Mouse (Mus musculus) forebrain, embryonic 15.5 days (tissue): ENCODE measurements at regions not wholly inside any gene's neighbourhood (a gene's known extent, or its start where the extent isn't known, plus 50 kb on each side); places are given as distances from the start of the nearest gene placed in this dataset.

Source experiments
- ATAC-seq: fragments of 200-750 bp; cut with Nextera tagmentation; replicated peaks from 2 replicates; pipeline ENCODE4 v1.8.0; 2017; ENCODE audit warnings: mild to moderate bottlenecking, moderate TSS enrichment, moderate library complexity
- H3K27ac ChIP-seq: fragments of 300-500 bp; sonication (generic); replicated peaks from 2 replicates; pipeline ENCODE4 v1.5.1; 2015; ENCODE audit warnings: mild to moderate bottlenecking, inconsistent platforms
- H3K27me3 ChIP-seq: fragments of 300-500 bp; sonication (generic); 2 replicates; pipeline ENCODE4 v1.6.1; 2015; ENCODE audit warnings: inconsistent platforms
- H3K36me3 ChIP-seq: fragments of 300-500 bp; sonication (generic); 2 replicates; pipeline ENCODE4 v1.6.1; 2015; ENCODE audit warnings: mild to moderate bottlenecking, inconsistent platforms
- H3K4me1 ChIP-seq: fragments of 300-500 bp; sonication (generic); 2 replicates; pipeline ENCODE4 v1.6.1; 2015; ENCODE audit warnings: inconsistent platforms
- H3K4me2 ChIP-seq: fragments of 300-500 bp; sonication (generic); replicated peaks from 2 replicates; pipeline ENCODE4 v1.6.1; 2015; ENCODE audit warnings: mild to moderate bottlenecking, inconsistent platforms
- H3K4me3 ChIP-seq: fragments of 300-500 bp; sonication (generic); 2 replicates; pipeline ENCODE4 v1.5.1; 2015; ENCODE audit warnings: mild to moderate bottlenecking, inconsistent platforms
- H3K9ac ChIP-seq: fragments of 300-500 bp; sonication (generic); replicated peaks from 2 replicates; pipeline ENCODE4 v1.6.1; 2015; ENCODE audit warnings: mild to moderate bottlenecking, inconsistent platforms
- H3K9me3 ChIP-seq: fragments of 300-500 bp; sonication (generic); 2 replicates; pipeline ENCODE4 v1.6.1; 2016; ENCODE audit warnings: inconsistent platforms
- WGBS: fragments of 180-500 bp; shearing (Covaris S2); methylation state at CpG from one replicate; pipeline ENCODE4 v1.1.7; 2015; ENCODE audit warnings: mixed read lengths; 5-methylcytosine and 5-hydroxymethylcytosine counted together

- Histone ChIP-seq H3K27ac (no peak overlapping the region), H3K9me3 (no peaks in the 10 kb centered on the region), H3K4me2 (no peak overlapping the region), H3K9ac (no peak overlapping the region), H3K36me3 (no peaks in the 10 kb centered on the region), H3K4me3 (no peak overlapping the region), H3K27me3 (peaks cover 2% of the 10 kb centered on the region; the same call in 1 of the 2 replicates), H3K4me1 (no peaks in the 10 kb centered on the region)
- WGBS: 77% methylated on average over 6 of the region's 6 CpGs
- no peak for ATAC-seq
Measured at GRCm38 (mm10) chrX:166766991-166767390, 181.5 kb upstream of the Egfl6 start.

DNA sequence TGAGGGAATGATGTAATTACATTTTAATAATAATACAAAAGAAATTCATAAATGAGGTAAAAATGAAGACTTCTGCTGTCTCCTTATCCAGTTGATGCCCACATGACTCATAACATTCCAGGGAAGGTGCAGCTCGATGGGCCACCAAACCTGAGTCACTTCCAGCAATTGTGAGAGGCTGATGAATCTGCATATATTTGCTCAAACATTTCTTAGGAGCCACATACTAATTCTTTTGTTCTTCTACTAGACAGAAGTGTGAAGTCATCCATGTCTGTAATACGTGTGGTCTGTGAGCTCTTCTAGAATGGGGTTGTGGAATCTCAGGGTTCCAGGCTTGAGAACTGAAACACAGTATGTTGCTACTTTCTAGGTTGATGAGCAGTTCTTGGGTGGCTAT is 180.1 kb upstream of the Egfl6 start:
- no peak overlapping the region for H3K4me2 ChIP-seq
- no peaks in the 10 kb centered on the region for H3K36me3 ChIP-seq
- H3K4me1 ChIP-seq: no peaks in the 10 kb centered on the region
- 84% methylated on average over 2 of the region's 2 CpGs for WGBS
- H3K9me3 ChIP-seq: no peaks in the 10 kb centered on the region
- no peak for ATAC-seq
- H3K4me3 ChIP-seq: no peak overlapping the region
- H3K9ac ChIP-seq: no peak overlapping the region
- H3K27ac ChIP-seq: no peak overlapping the region
- H3K27me3 ChIP-seq: peaks cover 3% of the 10 kb centered on the region; the same call in 1 of the 2 replicates

DNA sequence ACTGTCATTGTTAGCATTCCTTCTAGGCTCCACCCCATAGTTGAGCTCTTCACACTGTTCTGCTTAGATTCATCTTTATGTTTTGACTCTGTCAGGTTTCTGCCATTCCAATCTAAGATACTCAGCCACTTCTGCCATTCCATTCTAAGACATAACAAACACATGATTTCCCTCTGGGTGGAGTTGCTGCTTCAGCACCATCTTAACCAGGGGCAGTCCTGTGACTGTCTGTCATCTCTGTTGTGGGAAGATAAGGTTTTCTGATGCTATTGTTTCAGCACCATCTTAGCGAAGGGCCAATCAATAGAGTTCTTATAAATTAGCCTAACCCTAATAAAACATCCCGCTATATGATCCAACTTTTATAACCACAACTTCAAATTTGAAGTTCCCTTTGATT is 176.6 kb upstream of the Egfl6 start:
- H3K27ac ChIP-seq: no peak overlapping the region
- no peak for ATAC-seq
- H3K9ac ChIP-seq: no peak overlapping the region
- H3K36me3 ChIP-seq: no peaks in the 10 kb centered on the region
- H3K4me3 ChIP-seq: no peak overlapping the region
- 88% methylated on average over 2 of the region's 2 CpGs for WGBS
- H3K4me1 ChIP-seq: no peaks in the 10 kb centered on the region
- peaks cover 3% of the 10 kb centered on the region; the same call in 1 of the 2 replicates for H3K27me3 ChIP-seq
- H3K9me3 ChIP-seq: no peaks in the 10 kb centered on the region
- no peak overlapping the region for H3K4me2 ChIP-seq

- no peaks in the 10 kb centered on the region for H3K36me3 ChIP-seq
- H3K27me3 ChIP-seq: peaks cover 3% of the 10 kb centered on the region; the same call in 1 of the 2 replicates
- no peak overlapping the region for H3K4me2 ChIP-seq
- no peak overlapping the region for H3K4me3 ChIP-seq
- 78% methylated on average over 1 of the region's 1 CpGs for WGBS
- H3K4me1 ChIP-seq: no peaks in the 10 kb centered on the region
- H3K9me3 ChIP-seq: no peaks in the 10 kb centered on the region
- no peak for ATAC-seq
- H3K27ac ChIP-seq: no peak overlapping the region
- H3K9ac ChIP-seq: no peak overlapping the region
Measured at GRCm38 (mm10) chrX:166757152-166757551, 171.6 kb upstream of the Egfl6 start.

DNA sequence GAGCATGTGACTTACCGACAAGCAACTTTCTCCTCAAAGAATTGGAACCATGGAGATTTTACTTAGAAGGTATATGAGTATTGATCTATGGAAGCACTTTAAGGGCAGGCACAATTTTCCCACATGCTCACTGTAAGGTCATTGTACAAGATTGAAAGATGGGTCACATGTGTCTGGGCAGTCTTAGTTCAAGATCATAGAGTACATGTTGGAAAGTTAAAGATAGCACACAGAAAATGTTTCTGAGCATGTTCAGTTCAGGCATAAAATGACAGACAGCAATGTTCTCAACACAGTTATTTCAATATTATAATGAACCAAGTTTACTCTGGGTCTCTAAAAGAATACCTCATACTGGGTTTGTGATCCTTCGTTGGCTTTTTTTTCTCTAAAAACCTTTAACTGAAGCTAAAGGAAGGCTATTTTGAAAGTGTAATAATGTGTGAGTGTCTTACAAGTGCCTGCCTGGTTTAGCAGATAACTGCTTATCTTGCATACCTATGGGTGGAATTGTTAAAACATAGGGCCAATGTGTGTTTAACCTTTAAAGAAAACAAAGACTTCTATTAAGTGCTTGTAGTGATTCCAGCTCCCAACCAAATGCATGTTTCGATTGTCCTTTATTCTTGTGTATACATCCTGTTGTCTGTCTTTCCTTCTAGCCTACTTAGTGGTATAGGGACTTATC is 169.6 kb upstream of the Egfl6 start:
- Histone ChIP-seq H3K4me2 (no peak overlapping the region), H3K9ac (no peak overlapping the region), H3K9me3 (no peaks in the 10 kb centered on the region), H3K4me3 (no peak overlapping the region), H3K27me3 (no peaks in the 10 kb centered on the region), H3K4me1 (no peaks in the 10 kb centered on the region), H3K36me3 (no peaks in the 10 kb centered on the region), H3K27ac (no peak overlapping the region)
- 87% methylated on average over 3 of the region's 3 CpGs for WGBS
- ATAC-seq: no peak

GRCm38 (mm10) chrX:166749055-166749679 is 163.6 kb upstream of the Egfl6 start:
- Histone ChIP-seq H3K27ac (peak overlapping the region; percentile 75), H3K27me3 (no peaks in the 10 kb centered on the region), H3K9me3 (no peaks in the 10 kb centered on the region), H3K4me1 (no peaks in the 10 kb centered on the region), H3K36me3 (no peaks in the 10 kb centered on the region), H3K4me2 (no peak overlapping the region), H3K9ac (no peak overlapping the region), H3K4me3 (no peak overlapping the region)
- WGBS: 35% methylated on average over 8 of the region's 8 CpGs
- peak; percentile 89 for ATAC-seq

DNA sequence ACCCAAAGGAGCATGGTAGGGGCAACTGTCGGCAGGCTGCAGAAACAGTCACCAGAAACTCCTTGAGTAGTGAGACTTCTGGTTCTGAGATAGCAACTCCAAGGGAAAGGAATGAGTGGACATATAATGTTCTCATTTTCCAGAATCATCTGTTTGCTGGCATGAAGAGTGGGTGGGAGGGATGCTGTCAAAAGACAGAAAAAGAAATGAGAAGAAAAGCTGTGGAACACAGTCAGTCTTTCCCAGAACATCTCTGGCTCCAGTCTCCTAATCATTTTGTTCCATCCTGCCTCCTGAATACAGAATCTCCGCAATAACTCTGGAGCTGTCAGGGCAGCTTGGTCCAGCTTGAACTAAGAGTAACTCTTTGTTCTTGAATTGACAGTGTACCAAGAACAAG is 145.8 kb upstream of the Egfl6 start:
- H3K4me1 ChIP-seq: no peaks in the 10 kb centered on the region
- ATAC-seq: no peak
- no peak overlapping the region for H3K9ac ChIP-seq
- H3K4me3 ChIP-seq: no peak overlapping the region
- no peak overlapping the region for H3K4me2 ChIP-seq
- no peak overlapping the region for H3K27ac ChIP-seq
- H3K36me3 ChIP-seq: no peaks in the 10 kb centered on the region
- WGBS: 81% methylated on average over 2 of the region's 2 CpGs
- H3K27me3 ChIP-seq: no peaks in the 10 kb centered on the region
- no peaks in the 10 kb centered on the region for H3K9me3 ChIP-seq

GRCm38 (mm10) chrX:166728622-166728928 is 143.1 kb upstream of the Egfl6 start:
- Histone ChIP-seq H3K4me1 (no peaks in the 10 kb centered on the region), H3K27me3 (no peaks in the 10 kb centered on the region), H3K27ac (no peak overlapping the region), H3K36me3 (no peaks in the 10 kb centered on the region), H3K9me3 (no peaks in the 10 kb centered on the region), H3K9ac (no peak overlapping the region), H3K4me3 (no peak overlapping the region), H3K4me2 (no peak overlapping the region)
- 32% methylated on average over 2 of the region's 2 CpGs for whole genome bisulfite sequencing
- ATAC-seq: no peak

DNA sequence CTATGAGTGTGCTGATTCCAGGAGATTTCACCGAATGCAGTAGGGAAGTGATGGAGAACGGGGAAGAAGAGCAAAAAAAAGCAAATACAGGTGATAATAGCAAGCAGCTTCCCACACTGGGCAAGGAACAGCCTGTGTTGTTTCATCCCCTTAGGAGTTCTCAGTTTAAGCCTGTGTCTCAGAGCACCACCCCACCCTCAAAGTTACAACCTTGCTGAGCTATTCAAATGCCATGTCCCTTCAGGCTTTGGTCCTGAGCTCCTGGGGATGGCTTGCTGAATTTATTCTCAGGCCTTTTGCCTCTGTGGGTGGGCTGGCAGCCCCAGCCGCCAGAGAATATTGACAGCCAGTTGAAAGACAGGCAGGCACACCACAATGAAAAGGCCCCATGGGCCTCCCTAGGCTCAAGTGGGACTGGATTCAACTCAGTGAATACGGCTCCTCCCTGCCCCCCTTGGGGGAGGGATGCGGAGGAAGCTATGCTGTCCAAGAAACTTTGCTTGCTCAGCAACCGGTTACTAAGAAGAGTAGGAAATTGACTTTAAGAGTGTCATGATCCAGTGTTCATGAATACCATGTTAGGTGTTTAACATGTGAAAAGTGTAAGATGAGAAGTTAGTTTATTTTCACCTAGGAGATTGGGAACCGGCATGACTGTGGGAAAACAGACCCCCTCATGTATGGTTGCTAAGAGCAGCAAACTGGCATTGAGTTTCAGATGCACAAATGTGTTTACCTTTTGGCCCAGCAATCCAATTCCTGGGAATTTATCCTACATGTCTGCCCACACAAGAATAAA is 142.5 kb upstream of the Egfl6 start:
- ATAC-seq: peak; percentile 85

DNA sequence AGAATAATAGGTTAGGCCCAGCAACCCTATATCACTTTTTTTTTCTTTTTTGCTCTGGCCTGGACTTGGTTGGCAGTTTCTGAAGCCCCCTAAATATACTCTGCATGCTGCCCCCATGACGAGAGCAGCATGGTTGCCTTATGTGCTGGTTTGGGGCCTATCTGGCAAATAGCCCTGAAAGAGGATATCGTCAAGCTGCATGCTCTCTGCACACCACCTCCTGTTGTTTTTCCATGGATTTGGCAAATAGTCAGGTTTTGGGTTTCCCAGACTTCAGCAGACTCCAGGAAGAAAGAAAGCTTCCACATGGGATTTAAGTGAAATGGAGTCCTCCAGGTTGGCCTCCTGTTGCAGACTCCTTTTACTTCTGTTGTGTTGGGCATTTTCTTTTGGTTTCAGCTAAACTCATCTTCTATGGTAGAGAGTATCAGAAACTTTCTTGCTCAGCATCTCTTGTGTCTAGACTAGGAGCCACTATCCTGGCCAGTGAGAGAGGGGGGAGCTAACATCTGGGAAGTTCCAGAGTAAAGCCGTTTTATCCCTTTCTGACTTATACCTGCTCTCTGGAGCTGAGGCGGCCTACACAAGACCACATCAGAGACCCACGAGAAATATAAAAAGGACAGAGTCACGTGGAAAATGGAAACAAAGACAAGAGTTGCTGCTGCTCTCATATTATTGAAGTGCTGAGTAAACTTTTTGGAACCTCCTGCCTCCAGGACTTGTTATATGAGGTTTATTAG is 140.4 kb upstream of the Egfl6 start:
- no peaks in the 10 kb centered on the region for H3K36me3 ChIP-seq
- H3K27ac ChIP-seq: no peak overlapping the region
- 54% methylated on average over 6 of the region's 6 CpGs for whole genome bisulfite sequencing
- no peak overlapping the region for H3K9ac ChIP-seq
- H3K4me1 ChIP-seq: no peaks in the 10 kb centered on the region
- H3K4me3 ChIP-seq: no peak overlapping the region
- ATAC-seq: no peak
- H3K9me3 ChIP-seq: no peaks in the 10 kb centered on the region
- H3K27me3 ChIP-seq: no peaks in the 10 kb centered on the region
- no peak overlapping the region for H3K4me2 ChIP-seq

More for the DNA sequence above, 142.5 kb upstream of the Egfl6 start:
- no peak overlapping the region for H3K4me2 ChIP-seq
- H3K27ac ChIP-seq: no peak overlapping the region
- no peak overlapping the region for H3K9ac ChIP-seq
- H3K4me3 ChIP-seq: no peak overlapping the region
- H3K36me3 ChIP-seq: no peaks in the 10 kb centered on the region
- no peaks in the 10 kb centered on the region for H3K9me3 ChIP-seq
- H3K27me3 ChIP-seq: no peaks in the 10 kb centered on the region
- WGBS: 31% methylated on average over 7 of the region's 7 CpGs
- no peaks in the 10 kb centered on the region for H3K4me1 ChIP-seq

DNA sequence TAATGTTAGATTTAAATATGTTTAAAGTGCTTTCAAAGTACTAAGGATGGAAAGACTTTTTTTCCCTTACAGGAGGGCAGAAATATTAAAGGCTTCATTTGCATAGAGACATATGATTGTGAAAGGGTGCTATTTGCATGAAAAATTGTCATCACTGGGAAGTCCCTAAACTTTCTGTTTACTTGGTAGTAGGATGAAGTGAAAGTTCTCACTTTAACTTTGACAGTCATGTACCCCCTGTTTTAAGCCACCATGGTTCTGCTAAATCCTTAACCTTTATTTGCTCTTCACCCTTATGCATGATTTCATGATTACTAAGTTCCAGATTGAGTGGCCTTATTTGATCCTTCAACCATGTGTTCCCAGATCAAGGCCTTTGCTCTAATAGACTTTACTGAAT is 132.6 kb upstream of the Egfl6 start:
- H3K9ac ChIP-seq: no peak overlapping the region
- no peak overlapping the region for H3K4me2 ChIP-seq
- no peaks in the 10 kb centered on the region for H3K9me3 ChIP-seq
- ATAC-seq: no peak
- H3K27ac ChIP-seq: no peak overlapping the region
- no peaks in the 10 kb centered on the region for H3K27me3 ChIP-seq
- no peak overlapping the region for H3K4me3 ChIP-seq
- H3K36me3 ChIP-seq: no peaks in the 10 kb centered on the region
- no peaks in the 10 kb centered on the region for H3K4me1 ChIP-seq

DNA sequence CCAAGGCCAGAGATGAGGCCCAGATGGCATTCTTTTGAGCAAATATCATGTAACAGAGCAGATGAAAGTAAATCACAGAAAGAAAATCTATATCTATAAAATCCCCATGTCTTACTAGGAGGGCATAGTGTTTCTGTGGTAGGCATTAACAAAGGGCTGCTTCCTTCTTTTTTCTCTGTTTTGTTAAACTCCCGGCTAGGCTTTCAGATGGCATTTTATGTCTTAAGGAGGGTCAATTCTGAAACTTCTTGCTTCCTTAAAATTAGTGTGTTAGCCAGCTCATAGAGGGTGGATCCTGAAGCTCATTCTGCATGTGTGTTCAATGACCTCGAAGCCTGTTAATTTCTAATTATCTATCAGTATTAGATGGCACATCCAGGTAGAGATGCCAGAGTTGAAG is 123.8 kb upstream of the Egfl6 start:
- Histone ChIP-seq H3K4me2 (no peak overlapping the region), H3K9me3 (no peaks in the 10 kb centered on the region), H3K4me1 (no peaks in the 10 kb centered on the region), H3K27ac (no peak overlapping the region), H3K9ac (no peak overlapping the region), H3K36me3 (no peaks in the 10 kb centered on the region), H3K4me3 (no peak overlapping the region), H3K27me3 (no peaks in the 10 kb centered on the region)
- 73% methylated on average over 2 of the region's 2 CpGs for WGBS
- ATAC-seq: no peak
